Mouse (Mus musculus): ENCODE data around the gene Cdk2ap2.

- TF ChIP-seq POLR2A (IDR thresholded peaks at IDR 0.05; ENCODE audit: insufficient read depth, low read length), result no peak
- TF ChIP-seq EP300 (IDR thresholded peaks at IDR 0.05; ENCODE audit: insufficient read depth, low read depth, low read length), result no peak
- TF ChIP-seq CTCF (IDR thresholded peaks at IDR 0.05; ENCODE audit: low read depth, low read length), result no peak
These were observed 28.1 kb upstream of the Cdk2ap2 start for GRCm38 (mm10) chr19:4068717-4069410.

Data from ES-Bruce4 (cell line).